Mouse (Mus musculus): ENCODE results near the gene Ndnf. TPM values are rescaled to one million over a fixed set of nuclear protein-coding genes. Genes with fewer than 3 reads are reported as not detected.
A peak's percentile ranks its signal among the peaks of the same experiment; 100 is the strongest.

The Ndnf gene
- 10.1 and 10.2 TPM in 2 replicates for polyA plus RNA-seq (2014; fragmentation: Nextera tagmentation; extraction: Ambion mirVana)

DNA sequence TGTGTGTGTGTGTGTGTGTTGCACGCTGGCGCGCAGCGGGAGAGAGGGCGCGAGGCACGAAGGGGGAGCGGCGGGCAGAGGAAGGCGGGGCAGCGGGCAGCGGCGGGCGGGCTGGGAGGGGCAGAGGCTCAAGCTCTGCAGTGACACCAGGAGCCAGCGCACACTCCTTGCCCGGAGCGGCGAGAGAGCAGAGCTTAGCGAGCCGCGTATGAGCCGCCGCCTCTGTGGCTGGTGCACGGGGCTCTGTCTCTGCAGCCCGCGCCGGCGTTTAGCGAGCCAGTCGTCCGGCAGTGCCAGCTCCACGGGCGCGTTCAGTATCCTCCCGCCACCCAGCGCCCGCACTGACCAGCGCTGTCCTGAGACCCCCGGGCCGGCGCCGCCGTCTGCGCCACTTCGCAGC, at the start of gene Ndnf:
Gene Ndnf (plus strand): TSS at position 140 of the 400 bp plus-strand sequence.
- Histone ChIP-seq H3K9ac (replicated peaks; ENCODE audit: low read depth, low read length) (peak within 1 kb of the TSS; percentile 26), H3K9me3 (ENCODE audit: control insufficient read depth, low read depth, low read length) (no peaks in the 10 kb centered on the region), H3K27me3 (ENCODE audit: control insufficient read depth, insufficient read depth, low read length) (no peaks in the 10 kb centered on the region), H3K4me1 (ENCODE audit: control insufficient read depth, insufficient read depth, low read length) (peaks cover 4% of the 10 kb centered on the region), H3K27ac (ENCODE audit: low read length) (0 out of 2 replicates have a peak within 1 kb of the TSS, but pooled peaks have one; percentile 18), H3K4me3 (ENCODE audit: low read depth, low read length) (peak within 1 kb of the TSS; percentile 56), H3K36me3 (ENCODE audit: control insufficient read depth, insufficient read depth, low read length) (no peaks in the 10 kb centered on the region), H3K4me2 (replicated peaks; ENCODE audit: low read depth, low read length) (peak within 1 kb of the TSS; percentile 97)
- WGBS, result 0% methylated on average over 18 of the region's 45 CpGs
- ATAC-seq (ENCODE audit: insufficient number of reproducible peaks, insufficient read depth, low FRiP score, low read depth), result peak; percentile 89

DNA sequence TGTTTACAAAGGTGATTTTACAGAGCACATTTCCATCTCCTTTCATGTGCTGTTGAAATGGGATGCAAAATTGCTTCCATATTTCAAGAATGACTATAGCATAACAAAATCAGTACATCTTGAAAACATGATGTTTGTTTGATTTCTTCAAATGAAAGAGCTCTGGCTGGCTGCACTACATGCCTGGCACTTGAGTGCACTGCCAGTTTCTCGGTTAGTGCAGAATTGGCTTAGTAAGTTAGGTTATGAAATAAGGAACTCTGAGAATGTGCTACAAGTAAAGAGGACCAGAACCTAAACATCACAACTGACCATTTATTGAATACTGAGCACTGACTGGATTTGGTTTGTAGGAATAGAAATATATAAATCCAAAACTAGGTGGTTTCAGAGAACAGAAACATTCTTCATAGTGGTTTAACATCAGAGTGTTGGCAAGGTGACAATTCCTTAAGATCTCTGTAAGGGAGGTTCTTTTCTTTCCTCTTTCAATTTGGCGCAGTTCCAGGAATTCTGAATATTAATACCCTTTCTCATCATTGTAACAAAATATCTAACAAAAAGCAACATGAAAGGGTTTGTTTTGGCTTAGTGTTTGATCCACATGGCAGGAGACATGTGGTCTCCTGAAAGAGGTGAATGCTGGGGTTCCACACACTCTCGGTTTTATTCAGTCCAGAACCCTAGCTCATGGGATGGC, 48.2 kb upstream of the Ndnf start:
- H3K4me1 ChIP-seq (ENCODE audit: control insufficient read depth, insufficient read depth, low read length), result no peaks in the 10 kb centered on the region
- H3K4me3 ChIP-seq (ENCODE audit: low read depth, low read length), result no peak overlapping the region
- H3K9me3 ChIP-seq (ENCODE audit: control insufficient read depth, low read depth, low read length), result no peaks in the 10 kb centered on the region
- H3K4me2 ChIP-seq (replicated peaks; ENCODE audit: low read depth, low read length), result no peak overlapping the region
- no peaks in the 10 kb centered on the region for H3K36me3 ChIP-seq (ENCODE audit: control insufficient read depth, insufficient read depth, low read length)
- ATAC-seq (ENCODE audit: insufficient number of reproducible peaks, insufficient read depth, low FRiP score, low read depth), result no peak
- H3K9ac ChIP-seq (replicated peaks; ENCODE audit: low read depth, low read length), result no peak overlapping the region
- H3K27me3 ChIP-seq (ENCODE audit: control insufficient read depth, insufficient read depth, low read length), result no peaks in the 10 kb centered on the region
- no peak overlapping the region for H3K27ac ChIP-seq (ENCODE audit: low read length)
- WGBS, result 74% methylated on average over 3 of the region's 3 CpGs

DNA sequence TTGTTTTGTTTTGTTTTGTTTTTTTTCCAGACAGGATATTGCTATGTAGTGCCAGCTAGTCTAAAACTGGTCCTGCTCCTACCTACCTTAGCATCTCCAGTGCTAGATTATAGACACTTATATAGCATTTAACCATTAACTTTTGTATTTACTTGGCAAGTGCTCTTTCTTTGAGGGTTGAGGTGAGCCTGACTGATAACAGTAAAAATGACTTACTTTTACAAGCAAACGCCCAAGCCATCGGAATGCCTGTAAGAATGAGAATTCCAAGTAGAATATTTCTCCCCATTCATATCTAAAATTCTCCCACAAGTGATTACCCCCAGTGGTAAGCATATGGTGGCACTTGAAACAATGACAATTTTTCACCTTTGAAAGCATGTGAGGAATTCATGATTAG, 40.8 kb upstream of the Ndnf start:
- H3K4me3 ChIP-seq (ENCODE audit: low read depth, low read length), result no peak overlapping the region
- no peak overlapping the region for H3K27ac ChIP-seq (ENCODE audit: low read length)
- no peaks in the 10 kb centered on the region for H3K27me3 ChIP-seq (ENCODE audit: control insufficient read depth, insufficient read depth, low read length)
- WGBS, result 68% methylated on average over 2 of the region's 2 CpGs
- H3K4me2 ChIP-seq (replicated peaks; ENCODE audit: low read depth, low read length), result no peak overlapping the region
- no peak for ATAC-seq (ENCODE audit: insufficient number of reproducible peaks, insufficient read depth, low FRiP score, low read depth)
- H3K4me1 ChIP-seq (ENCODE audit: control insufficient read depth, insufficient read depth, low read length), result no peaks in the 10 kb centered on the region
- no peaks in the 10 kb centered on the region for H3K36me3 ChIP-seq (ENCODE audit: control insufficient read depth, insufficient read depth, low read length)
- no peaks in the 10 kb centered on the region for H3K9me3 ChIP-seq (ENCODE audit: control insufficient read depth, low read depth, low read length)
- H3K9ac ChIP-seq (replicated peaks; ENCODE audit: low read depth, low read length), result no peak overlapping the region

DNA sequence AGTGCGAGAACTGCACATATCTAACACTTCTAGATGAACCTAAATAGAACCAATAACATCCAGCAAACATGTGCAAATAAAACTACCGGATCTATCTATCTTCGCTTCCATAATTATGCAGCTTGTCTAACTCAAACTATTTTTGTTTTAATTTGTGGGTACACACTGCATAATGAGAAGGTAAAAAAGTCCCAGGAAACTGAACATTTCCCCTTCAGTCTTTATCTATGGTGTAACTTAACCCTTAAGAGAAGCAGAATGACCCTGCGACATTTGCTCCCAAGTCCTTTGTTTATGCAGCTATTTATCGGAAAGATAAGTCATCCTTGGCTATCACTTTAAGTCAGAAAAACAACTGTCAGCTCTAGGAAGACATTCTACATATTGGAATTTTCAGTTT, 39.2 kb upstream of the Ndnf start:
- WGBS, result 53% methylated on average over 5 of the region's 5 CpGs
- Histone ChIP-seq H3K9ac (replicated peaks; ENCODE audit: low read depth, low read length) (no peak overlapping the region), H3K27ac (ENCODE audit: low read length) (no peak overlapping the region), H3K4me3 (ENCODE audit: low read depth, low read length) (no peak overlapping the region), H3K36me3 (ENCODE audit: control insufficient read depth, insufficient read depth, low read length) (no peaks in the 10 kb centered on the region), H3K9me3 (ENCODE audit: control insufficient read depth, low read depth, low read length) (no peaks in the 10 kb centered on the region), H3K4me2 (replicated peaks; ENCODE audit: low read depth, low read length) (no peak overlapping the region), H3K27me3 (ENCODE audit: control insufficient read depth, insufficient read depth, low read length) (no peaks in the 10 kb centered on the region), H3K4me1 (ENCODE audit: control insufficient read depth, insufficient read depth, low read length) (no peaks in the 10 kb centered on the region)
- ATAC-seq (ENCODE audit: insufficient number of reproducible peaks, insufficient read depth, low FRiP score, low read depth), result no peak

DNA sequence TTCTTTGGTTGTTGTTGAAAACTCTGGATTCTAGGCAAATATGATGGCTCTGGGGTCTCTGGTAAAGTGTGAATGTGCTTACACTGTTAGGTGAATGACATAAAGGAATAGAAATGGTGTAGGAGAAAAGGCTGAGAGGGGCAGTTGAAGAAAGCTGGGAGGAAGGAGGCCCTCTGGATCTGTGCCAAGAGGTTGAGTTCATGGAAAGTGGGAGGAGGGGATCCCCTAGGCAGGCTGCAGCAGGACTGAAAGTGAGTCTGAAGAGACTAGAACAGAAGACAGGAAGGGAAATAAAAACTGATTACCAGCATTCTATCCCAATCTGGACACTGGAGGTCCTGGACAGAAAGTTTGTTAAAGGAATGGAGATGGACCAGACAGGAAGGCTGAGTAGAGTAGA, 29.0 kb upstream of the Ndnf start:
- Histone ChIP-seq H3K9me3 (ENCODE audit: control insufficient read depth, low read depth, low read length) (no peaks in the 10 kb centered on the region), H3K4me1 (ENCODE audit: control insufficient read depth, insufficient read depth, low read length) (no peaks in the 10 kb centered on the region), H3K9ac (replicated peaks; ENCODE audit: low read depth, low read length) (no peak overlapping the region), H3K4me2 (replicated peaks; ENCODE audit: low read depth, low read length) (no peak overlapping the region), H3K27ac (ENCODE audit: low read length) (no peak overlapping the region), H3K27me3 (ENCODE audit: control insufficient read depth, insufficient read depth, low read length) (no peaks in the 10 kb centered on the region), H3K36me3 (ENCODE audit: control insufficient read depth, insufficient read depth, low read length) (no peaks in the 10 kb centered on the region), H3K4me3 (ENCODE audit: low read depth, low read length) (no peak overlapping the region)
- no peak for ATAC-seq (ENCODE audit: insufficient number of reproducible peaks, insufficient read depth, low FRiP score, low read depth)

DNA sequence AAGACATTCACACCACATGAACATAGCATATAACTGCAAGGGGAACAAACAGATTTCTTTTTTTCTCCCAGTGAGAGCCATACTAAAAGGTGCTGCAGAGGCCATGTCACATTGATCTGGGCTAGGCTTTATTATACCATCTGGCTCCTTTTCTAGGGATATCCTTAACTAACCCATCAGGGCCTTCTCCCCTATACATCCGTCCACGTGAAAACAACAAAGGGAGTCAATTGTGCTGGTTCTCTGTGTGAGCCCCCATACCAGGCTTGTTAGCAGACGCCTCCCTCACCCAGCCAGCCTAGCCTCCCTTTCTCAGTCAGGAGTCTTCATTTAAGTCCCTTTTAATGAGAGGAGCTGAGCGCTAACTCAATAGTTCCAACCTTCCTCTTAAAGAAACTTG, 27.3 kb upstream of the Ndnf start:
- Histone ChIP-seq H3K36me3 (ENCODE audit: control insufficient read depth, insufficient read depth, low read length) (no peaks in the 10 kb centered on the region), H3K4me1 (ENCODE audit: control insufficient read depth, insufficient read depth, low read length) (no peaks in the 10 kb centered on the region), H3K9ac (replicated peaks; ENCODE audit: low read depth, low read length) (no peak overlapping the region), H3K27me3 (ENCODE audit: control insufficient read depth, insufficient read depth, low read length) (no peaks in the 10 kb centered on the region), H3K4me3 (ENCODE audit: low read depth, low read length) (no peak overlapping the region), H3K4me2 (replicated peaks; ENCODE audit: low read depth, low read length) (no peak overlapping the region), H3K27ac (ENCODE audit: low read length) (no peak overlapping the region), H3K9me3 (ENCODE audit: control insufficient read depth, low read depth, low read length) (no peaks in the 10 kb centered on the region)
- 67% methylated on average over 4 of the region's 4 CpGs for WGBS
- no peak for ATAC-seq (ENCODE audit: insufficient number of reproducible peaks, insufficient read depth, low FRiP score, low read depth)

DNA sequence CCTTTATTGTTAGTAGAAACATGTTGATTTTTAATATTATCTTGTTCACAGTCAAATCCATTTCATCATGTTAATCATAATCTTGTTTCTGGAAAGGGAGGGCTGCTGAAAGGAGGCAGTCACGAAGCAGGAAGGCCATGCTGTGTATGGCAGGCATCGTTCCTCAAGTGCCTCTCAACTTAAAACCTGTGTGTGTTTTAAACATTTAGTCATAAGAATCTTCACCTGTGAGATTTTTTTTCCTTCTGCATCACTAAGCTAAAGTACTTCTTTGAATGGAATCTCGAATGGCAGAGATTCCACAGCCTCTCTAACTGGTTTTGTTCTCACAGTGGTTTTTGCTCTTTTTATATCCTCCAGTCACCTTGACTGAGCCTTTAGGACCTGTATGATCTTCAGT, 25.0 kb upstream of the Ndnf start:
- 60% methylated on average over 3 of the region's 3 CpGs for WGBS
- Histone ChIP-seq H3K4me3 (ENCODE audit: low read depth, low read length) (no peak overlapping the region), H3K36me3 (ENCODE audit: control insufficient read depth, insufficient read depth, low read length) (no peaks in the 10 kb centered on the region), H3K27ac (ENCODE audit: low read length) (no peak overlapping the region), H3K4me2 (replicated peaks; ENCODE audit: low read depth, low read length) (no peak overlapping the region), H3K9ac (replicated peaks; ENCODE audit: low read depth, low read length) (no peak overlapping the region), H3K4me1 (ENCODE audit: control insufficient read depth, insufficient read depth, low read length) (no peaks in the 10 kb centered on the region), H3K27me3 (ENCODE audit: control insufficient read depth, insufficient read depth, low read length) (no peaks in the 10 kb centered on the region), H3K9me3 (ENCODE audit: control insufficient read depth, low read depth, low read length) (no peaks in the 10 kb centered on the region)
- ATAC-seq (ENCODE audit: insufficient number of reproducible peaks, insufficient read depth, low FRiP score, low read depth), result no peak

DNA sequence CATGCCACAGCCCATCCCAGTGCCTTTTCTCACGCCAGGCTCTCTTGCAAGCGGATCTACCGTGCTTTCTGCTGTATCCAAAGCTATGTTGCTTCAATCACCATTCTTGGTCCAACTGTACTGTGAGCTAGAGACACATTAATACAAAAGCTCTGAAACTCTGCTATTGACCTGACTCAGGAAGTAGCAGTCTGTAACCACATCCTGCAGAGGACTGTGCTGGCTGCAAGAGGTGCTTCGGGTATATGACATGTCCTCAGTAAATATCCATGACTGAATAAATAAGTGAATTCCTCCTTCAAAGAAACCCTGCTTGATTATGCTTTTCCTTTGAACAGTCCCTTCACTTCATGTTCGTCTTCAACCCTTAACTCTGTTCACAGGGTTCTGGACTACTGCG, 23.7 kb upstream of the Ndnf start:
- no peak overlapping the region for H3K9ac ChIP-seq (replicated peaks; ENCODE audit: low read depth, low read length)
- H3K9me3 ChIP-seq (ENCODE audit: control insufficient read depth, low read depth, low read length), result no peaks in the 10 kb centered on the region
- no peak overlapping the region for H3K4me2 ChIP-seq (replicated peaks; ENCODE audit: low read depth, low read length)
- H3K27ac ChIP-seq (ENCODE audit: low read length), result no peak overlapping the region
- WGBS, result 90% methylated on average over 6 of the region's 6 CpGs
- H3K27me3 ChIP-seq (ENCODE audit: control insufficient read depth, insufficient read depth, low read length), result no peaks in the 10 kb centered on the region
- ATAC-seq (ENCODE audit: insufficient number of reproducible peaks, insufficient read depth, low FRiP score, low read depth), result no peak
- H3K4me3 ChIP-seq (ENCODE audit: low read depth, low read length), result no peak overlapping the region
- no peaks in the 10 kb centered on the region for H3K4me1 ChIP-seq (ENCODE audit: control insufficient read depth, insufficient read depth, low read length)
- no peaks in the 10 kb centered on the region for H3K36me3 ChIP-seq (ENCODE audit: control insufficient read depth, insufficient read depth, low read length)

DNA sequence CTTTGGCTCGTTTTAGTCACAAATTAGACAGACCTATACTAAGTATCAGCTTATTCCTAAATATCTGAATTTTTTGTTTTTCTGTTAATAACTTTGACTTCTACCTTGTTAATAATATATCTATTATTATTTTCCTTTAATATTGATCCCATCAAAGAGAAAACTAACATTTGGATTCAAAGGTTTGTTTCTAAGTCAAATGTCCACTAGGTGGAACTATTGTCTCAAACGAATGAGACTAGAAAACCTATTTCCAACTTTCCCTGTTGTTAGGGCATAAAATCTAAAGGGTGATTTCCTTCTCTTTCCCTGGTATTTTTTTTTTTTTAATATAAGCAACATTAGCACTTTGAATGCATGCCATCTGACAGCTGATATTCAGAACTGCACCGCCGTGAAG, 20.0 kb upstream of the Ndnf start:
- Histone ChIP-seq H3K4me1 (ENCODE audit: control insufficient read depth, insufficient read depth, low read length) (no peaks in the 10 kb centered on the region), H3K36me3 (ENCODE audit: control insufficient read depth, insufficient read depth, low read length) (no peaks in the 10 kb centered on the region), H3K27me3 (ENCODE audit: control insufficient read depth, insufficient read depth, low read length) (no peaks in the 10 kb centered on the region), H3K4me3 (ENCODE audit: low read depth, low read length) (no peak overlapping the region), H3K9me3 (ENCODE audit: control insufficient read depth, low read depth, low read length) (no peaks in the 10 kb centered on the region), H3K27ac (ENCODE audit: low read length) (no peak overlapping the region), H3K4me2 (replicated peaks; ENCODE audit: low read depth, low read length) (no peak overlapping the region), H3K9ac (replicated peaks; ENCODE audit: low read depth, low read length) (no peak overlapping the region)
- ATAC-seq (ENCODE audit: insufficient number of reproducible peaks, insufficient read depth, low FRiP score, low read depth), result no peak
- WGBS, result 23% methylated on average over 4 of the region's 4 CpGs
